Mouse (Mus musculus) CH12.LX (cell line): Measurements from ENCODE around the gene Itgav.

Experiments used
- CHD1 ChIP-seq: IDR thresholded peaks from 2 replicates; pipeline ENCODE4 v1.6.1; 2012; ENCODE audit warnings: low read depth, low read length, improper control_type of control experiment, inconsistent platforms
- CTCF ChIP-seq, 2 experiments: IDR thresholded peaks in 1 of 2; conservative IDR thresholded peaks in 1 of 2; 2 replicates each; pipeline ENCODE4 v1.5.1; 2011 to 2012; ENCODE audit warnings: low read depth in 2 of 2, low read length in 2 of 2, improper control_type of control experiment in 1 of 2, inconsistent platforms in 1 of 2, mild to moderate bottlenecking in 1 of 2, moderate library complexity in 1 of 2
- ELF1 ChIP-seq: IDR thresholded peaks from 2 replicates; pipeline ENCODE4 v1.6.1; 2014; ENCODE audit warnings: low read depth, mild to moderate bottlenecking, inconsistent platforms, low read length, improper control_type of control experiment
- EP300 ChIP-seq: IDR thresholded peaks from 2 replicates; pipeline ENCODE4 v1.6.1; 2011; ENCODE audit warnings: low read length, improper control_type of control experiment
- GABPA ChIP-seq: IDR thresholded peaks from 2 replicates; pipeline ENCODE4 v1.6.1; 2012; ENCODE audit warnings: low read depth, low read length, improper control_type of control experiment, inconsistent platforms; ENCODE audit not compliant: insufficient replicate concordance
- HCFC1 ChIP-seq: IDR thresholded peaks from 2 replicates; pipeline ENCODE4 v1.6.1; 2012; ENCODE audit warnings: low read depth, mild to moderate bottlenecking, inconsistent platforms, low read length, improper control_type of control experiment
- JUND ChIP-seq: conservative IDR thresholded peaks from 2 replicates; pipeline ENCODE4 v1.6.1; 2011; ENCODE audit warnings: low read depth, low read length, improper control_type of control experiment
- MAZ ChIP-seq: IDR thresholded peaks from 2 replicates; pipeline ENCODE4 v1.6.1; 2012; ENCODE audit warnings: low read depth, mild to moderate bottlenecking, inconsistent platforms, low read length, improper control_type of control experiment, moderate library complexity
- MYC ChIP-seq: IDR thresholded peaks from 2 replicates; pipeline ENCODE4 v1.6.1; 2011; ENCODE audit warnings: low read depth, mild to moderate bottlenecking, improper control_type of control experiment, low read length
- POLR2A ChIP-seq: IDR thresholded peaks from 2 replicates; pipeline ENCODE4 v1.6.1; 2011; ENCODE audit warnings: low read depth, mild to moderate bottlenecking, improper control_type of control experiment, low read length
- SMC3 ChIP-seq: IDR thresholded peaks from 2 replicates; pipeline ENCODE4 v1.6.1; 2011; ENCODE audit warnings: low read depth, low read length, improper control_type of control experiment
- TCF12 ChIP-seq: IDR thresholded peaks from 2 replicates; pipeline ENCODE4 v1.6.1; 2014; ENCODE audit warnings: low read depth, mild to moderate bottlenecking, inconsistent platforms, low read length, improper control_type of control experiment
- ZC3H11A ChIP-seq: IDR thresholded peaks from 2 replicates; pipeline ENCODE4 v1.6.1; 2012; ENCODE audit warnings: low read depth, mild to moderate bottlenecking, inconsistent platforms, low read length, improper control_type of control experiment
- ZKSCAN1 ChIP-seq: IDR thresholded peaks from 2 replicates; pipeline ENCODE4 v1.6.1; 2012; ENCODE audit warnings: low read depth, inconsistent platforms, low read length, improper control_type of control experiment, borderline replicate concordance

DNA sequence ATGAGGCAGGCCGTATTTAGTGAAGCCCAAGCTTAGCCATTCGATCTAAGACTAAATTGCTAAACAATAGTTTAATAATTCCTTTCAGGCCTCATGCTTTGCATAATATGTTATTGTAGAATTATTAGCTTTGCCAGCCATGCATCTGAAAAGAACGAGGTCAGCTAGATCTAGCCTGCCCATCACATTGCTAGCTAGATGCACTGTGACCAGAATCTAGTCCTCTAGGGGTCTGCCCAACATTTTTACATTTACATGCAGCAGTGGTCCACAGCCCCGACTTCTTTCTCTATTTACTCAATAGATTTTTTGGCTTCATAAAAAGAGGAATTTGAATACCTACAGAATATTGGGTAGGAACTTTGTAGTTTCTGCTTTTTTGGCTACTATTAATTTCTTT is 67.9 kb downstream of the Itgav start:
- no peak for TF ChIP-seq CHD1
- TF ChIP-seq CTCF (conservative IDR thresholded peaks at IDR 0.05 in 1 of 2, IDR thresholded peaks at IDR 0.05 in 1 of 2; ENCODE audit: low read depth in 2 of 2, low read length in 2 of 2) = no peak
- TF ChIP-seq POLR2A = no peak
- TF ChIP-seq EP300 = no peak
- no peak for TF ChIP-seq ZC3H11A
- no peak for TF ChIP-seq GABPA
- TF ChIP-seq MYC = no peak
- no peak for TF ChIP-seq SMC3
- no peak for TF ChIP-seq TCF12
- TF ChIP-seq ELF1 = no peak
- TF ChIP-seq ZKSCAN1 = no peak
- TF ChIP-seq MAZ = no peak
- TF ChIP-seq JUND = no peak
- TF ChIP-seq HCFC1 = no peak
